Mouse (Mus musculus) hindbrain, postnatal 0 days (tissue): ENCODE data around the gene Ttc7b. TPM values are rescaled to one million over a fixed set of nuclear protein-coding genes. Genes with fewer than 3 reads are reported as not detected.

ENCODE experiments used
- ATAC-seq: fragments of 200-750 bp; cut with Nextera tagmentation; 2 replicates; pipeline ENCODE4 v1.8.0; 2017; ENCODE audit warnings: mild to moderate bottlenecking, moderate TSS enrichment, moderate library complexity
- DNase-seq: peaks from one replicate; pipeline ENCODE4 v3.0.0-alpha.2; 2015; ENCODE audit warnings: low spot score
- H3K27ac ChIP-seq: fragments of 300-500 bp; sonication (generic); 2 replicates; pipeline ENCODE4 v1.5.1; 2014; ENCODE audit warnings: mild to moderate bottlenecking
- H3K27me3 ChIP-seq: fragments of 300-500 bp; sonication (generic); 2 replicates; pipeline ENCODE4 v1.6.1; 2014; ENCODE audit warnings: low read length, mixed read lengths; ENCODE audit not compliant: insufficient read depth
- H3K36me3 ChIP-seq: fragments of 300-500 bp; sonication (generic); 2 replicates; pipeline ENCODE4 v1.6.1; 2014; ENCODE audit warnings: low read length, mixed read lengths; ENCODE audit not compliant: insufficient read depth
- H3K4me1 ChIP-seq: fragments of 300-500 bp; sonication (generic); 2 replicates; pipeline ENCODE4 v1.6.1; 2014; ENCODE audit warnings: antibody characterized with exemption, low read length, mixed read lengths; ENCODE audit not compliant: insufficient read depth
- H3K4me2 ChIP-seq: fragments of 300-500 bp; sonication (generic); 2 replicates; pipeline ENCODE4 v1.6.1; 2014; ENCODE audit warnings: low read depth, mild to moderate bottlenecking, low read length, moderate library complexity, mixed read lengths
- H3K4me3 ChIP-seq: fragments of 300-500 bp; sonication (generic); 2 replicates; pipeline ENCODE4 v1.5.1; 2014; ENCODE audit warnings: low read length
- H3K9ac ChIP-seq: fragments of 300-500 bp; sonication (generic); replicated peaks from 2 replicates; pipeline ENCODE4 v1.6.1; 2014; ENCODE audit warnings: mild to moderate bottlenecking, low read length, moderate library complexity, mixed read lengths
- H3K9me3 ChIP-seq: fragments of 300-500 bp; sonication (generic); 2 replicates; pipeline ENCODE4 v1.6.1; 2016; ENCODE audit warnings: low read length, mixed read lengths
- CTCF ChIP-seq: IDR thresholded peaks from 2 replicates; pipeline ENCODE4 v1.5.1; 2016; ENCODE audit warnings: antibody characterized with exemption, control low read depth, low read depth
- WGBS: fragments of 180-500 bp; shearing (Covaris S2); extraction: QIAGEN DNeasy Blood & Tissue Kit; methylation state at CpG from one replicate; pipeline ENCODE4 v1.1.7; 2014; 5-methylcytosine and 5-hydroxymethylcytosine counted together
- polyA plus RNA-seq: library from polyadenylated mRNA; unstranded; fragments of >200 nt; fragmentation: Nextera tagmentation; extraction: Ambion mirVana; gene quantifications from 2 replicates; pipeline ENCODE4 v1.2.1, GENCODE M21; 2015
- total RNA-seq: library from RNA; depleted of rRNA; stranded (reverse); fragments of >200 nt; gene quantifications from 2 replicates; pipeline ENCODE4 v1.2.3, GENCODE M21; 2014

The Ttc7b gene
- total and polyA plus RNA-seq, 2 experiments from 2014 or later: 8.6 to 51.2 TPM

DNA sequence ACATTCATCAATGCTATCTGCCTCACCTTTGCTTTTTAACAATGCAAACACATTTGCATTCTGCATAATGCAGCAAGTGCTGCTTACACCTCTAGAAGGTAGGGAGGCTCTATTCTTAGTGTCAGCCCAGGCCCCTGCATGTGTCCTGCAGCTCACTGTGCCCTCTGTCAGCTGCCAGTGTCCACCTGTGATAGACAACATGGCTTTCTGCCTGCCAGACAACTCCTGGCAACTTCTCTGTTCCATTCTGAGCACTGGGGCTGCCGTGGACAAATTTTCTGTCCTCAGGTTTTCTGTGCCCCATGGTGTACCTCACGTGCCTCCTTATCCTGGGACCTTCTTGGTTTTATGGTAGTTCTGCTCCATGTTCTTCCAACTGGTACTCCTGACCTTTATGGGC, 198.4 kb downstream of the Ttc7b start:
- TF ChIP-seq CTCF: no peak
- DNase-seq: no peak
- H3K9ac ChIP-seq: no peak overlapping the region

DNA sequence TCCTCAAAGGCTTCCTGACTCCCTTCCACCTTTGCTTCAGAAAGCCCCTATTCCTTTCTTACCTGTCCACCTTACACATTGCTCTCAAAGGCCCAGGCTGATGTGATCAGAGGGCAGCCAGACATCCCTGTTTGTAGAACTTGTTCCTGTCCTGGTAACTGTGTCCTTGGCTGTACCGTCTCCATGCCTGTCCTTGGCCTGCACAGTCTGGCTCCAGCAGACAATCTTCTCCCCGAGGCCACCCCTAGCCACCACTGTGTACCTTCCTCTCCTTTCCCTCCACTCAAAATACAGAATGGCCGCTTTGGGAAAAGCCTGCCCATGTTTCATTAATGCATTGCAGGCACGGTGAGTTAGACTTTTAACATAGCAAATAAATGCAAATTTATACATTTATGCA, 199.1 kb downstream of the Ttc7b start:
- H3K27me3 ChIP-seq: no peaks in the 10 kb centered on the region
- no peak overlapping the region for H3K4me3 ChIP-seq
- WGBS: 57% methylated on average over 4 of the region's 4 CpGs
- H3K27ac ChIP-seq: no peak overlapping the region
- H3K4me1 ChIP-seq: peaks cover 6% of the 10 kb centered on the region; the same call in 1 of the 2 replicates
- H3K4me2 ChIP-seq: no peak overlapping the region
- DNase-seq (no peak), ATAC-seq (no peak)
- H3K9me3 ChIP-seq: no peaks in the 10 kb centered on the region
- H3K36me3 ChIP-seq: peaks cover 10% of the 10 kb centered on the region; the same call in 1 of the 2 replicates
- no peak overlapping the region for H3K9ac ChIP-seq
- no peak for TF ChIP-seq CTCF

More for the DNA sequence above, 198.4 kb downstream of the Ttc7b start:
- no peaks in the 10 kb centered on the region for H3K9me3 ChIP-seq
- ATAC-seq: no peak
- WGBS: 75% methylated on average over 2 of the region's 2 CpGs
- H3K36me3 ChIP-seq: peaks cover 10% of the 10 kb centered on the region; the same call in 1 of the 2 replicates
- H3K4me3 ChIP-seq: no peak overlapping the region
- H3K27ac ChIP-seq: no peak overlapping the region
- 0 out of 2 replicates have a peak, but pooled peaks cover 5% of the 10 kb centered on the region for H3K4me1 ChIP-seq
- no peaks in the 10 kb centered on the region for H3K27me3 ChIP-seq
- H3K4me2 ChIP-seq: no peak overlapping the region

DNA sequence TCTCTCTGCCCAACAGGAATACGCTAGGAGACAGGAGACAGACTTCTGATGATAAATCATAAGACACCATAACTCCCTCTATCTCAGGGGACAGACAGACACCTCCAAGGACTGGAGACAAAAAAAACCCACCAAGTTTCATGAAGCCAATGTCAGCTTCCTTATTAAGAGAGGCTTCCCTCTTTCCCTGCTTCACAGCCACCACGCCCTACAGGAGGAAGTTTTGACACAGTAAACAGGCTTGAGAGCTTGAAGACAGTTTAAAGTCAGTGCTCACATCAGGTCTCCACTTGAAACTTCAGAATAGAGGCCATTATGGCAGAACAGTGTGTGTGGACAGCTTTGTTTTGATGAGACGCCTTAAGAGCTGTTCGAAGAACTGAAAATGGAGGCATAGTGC, 200.9 kb downstream of the Ttc7b start:
- no peaks in the 10 kb centered on the region for H3K9me3 ChIP-seq
- no peak overlapping the region for H3K4me2 ChIP-seq
- ATAC-seq (no peak), DNase-seq (no peak)
- TF ChIP-seq CTCF: no peak
- H3K4me1 ChIP-seq: peaks cover 19% of the 10 kb centered on the region
- peaks cover 6% of the 10 kb centered on the region; the same call in 1 of the 2 replicates for H3K36me3 ChIP-seq
- H3K27me3 ChIP-seq: no peaks in the 10 kb centered on the region
- H3K9ac ChIP-seq: no peak overlapping the region
- H3K4me3 ChIP-seq: no peak overlapping the region
- WGBS: 96% methylated on average over 4 of the region's 4 CpGs
- H3K27ac ChIP-seq: no peak overlapping the region

DNA sequence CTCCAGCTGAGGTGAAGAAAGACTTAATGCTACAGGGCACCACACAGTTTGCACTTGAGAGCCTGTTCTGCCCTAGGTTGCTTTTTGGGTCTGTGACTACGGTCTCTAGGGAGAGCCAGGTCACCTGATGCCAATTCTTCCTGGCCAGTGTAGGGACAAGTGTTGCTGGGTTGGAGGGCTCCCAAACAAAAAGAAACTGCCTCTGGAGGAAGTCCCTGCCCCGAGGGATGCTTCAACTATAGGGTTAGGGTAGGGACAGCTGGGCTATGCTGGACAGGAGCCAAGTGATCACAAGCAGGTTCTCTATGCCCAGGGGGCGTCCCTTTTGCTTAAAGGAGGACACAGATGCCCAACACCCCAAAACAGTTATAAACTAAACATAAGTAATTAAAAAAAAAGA, 202.7 kb downstream of the Ttc7b start:
- DNase-seq (no peak), ATAC-seq (no peak)
- WGBS: 45% methylated on average over 3 of the region's 3 CpGs
- no peak overlapping the region for H3K9ac ChIP-seq
- TF ChIP-seq CTCF: no peak
- H3K4me2 ChIP-seq: no peak overlapping the region
- no peaks in the 10 kb centered on the region for H3K9me3 ChIP-seq
- no peaks in the 10 kb centered on the region for H3K27me3 ChIP-seq
- no peak overlapping the region for H3K4me3 ChIP-seq
- H3K36me3 ChIP-seq: no peaks in the 10 kb centered on the region
- no peak overlapping the region for H3K27ac ChIP-seq
- peaks cover 28% of the 10 kb centered on the region for H3K4me1 ChIP-seq

DNA sequence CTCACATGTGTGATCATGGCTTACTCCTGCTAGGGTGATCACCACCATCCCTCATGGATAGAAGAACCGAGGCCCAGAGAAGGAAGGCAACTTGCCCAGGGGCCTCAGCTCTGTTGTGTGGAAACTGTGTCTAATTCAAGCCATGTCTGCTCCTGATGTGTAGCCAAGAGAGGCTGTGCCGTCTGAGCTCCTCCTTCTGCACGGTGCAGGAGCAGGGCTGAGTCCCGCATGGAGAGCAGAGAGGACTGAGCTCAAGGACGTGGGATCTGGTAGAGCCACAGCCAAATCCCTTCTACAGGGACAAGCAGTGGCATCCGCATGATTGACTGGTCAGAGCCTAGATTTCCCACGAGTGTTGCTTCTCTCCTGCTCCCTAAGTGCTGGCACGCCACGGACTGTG, 204.5 kb downstream of the Ttc7b start:
- 23% methylated on average over 9 of the region's 9 CpGs for WGBS
- DNase-seq: peak; percentile 68
- no peaks in the 10 kb centered on the region for H3K9me3 ChIP-seq
- H3K4me3 ChIP-seq: no peak overlapping the region
- H3K36me3 ChIP-seq: no peaks in the 10 kb centered on the region
- H3K4me1 ChIP-seq: peaks cover 33% of the 10 kb centered on the region
- peak; percentile 54 for ATAC-seq
- peak overlapping the region; percentile 33 for H3K9ac ChIP-seq
- peak overlapping the region; percentile 73 for H3K27ac ChIP-seq
- no peaks in the 10 kb centered on the region for H3K27me3 ChIP-seq
- TF ChIP-seq CTCF: no peak
- no peak overlapping the region for H3K4me2 ChIP-seq

DNA sequence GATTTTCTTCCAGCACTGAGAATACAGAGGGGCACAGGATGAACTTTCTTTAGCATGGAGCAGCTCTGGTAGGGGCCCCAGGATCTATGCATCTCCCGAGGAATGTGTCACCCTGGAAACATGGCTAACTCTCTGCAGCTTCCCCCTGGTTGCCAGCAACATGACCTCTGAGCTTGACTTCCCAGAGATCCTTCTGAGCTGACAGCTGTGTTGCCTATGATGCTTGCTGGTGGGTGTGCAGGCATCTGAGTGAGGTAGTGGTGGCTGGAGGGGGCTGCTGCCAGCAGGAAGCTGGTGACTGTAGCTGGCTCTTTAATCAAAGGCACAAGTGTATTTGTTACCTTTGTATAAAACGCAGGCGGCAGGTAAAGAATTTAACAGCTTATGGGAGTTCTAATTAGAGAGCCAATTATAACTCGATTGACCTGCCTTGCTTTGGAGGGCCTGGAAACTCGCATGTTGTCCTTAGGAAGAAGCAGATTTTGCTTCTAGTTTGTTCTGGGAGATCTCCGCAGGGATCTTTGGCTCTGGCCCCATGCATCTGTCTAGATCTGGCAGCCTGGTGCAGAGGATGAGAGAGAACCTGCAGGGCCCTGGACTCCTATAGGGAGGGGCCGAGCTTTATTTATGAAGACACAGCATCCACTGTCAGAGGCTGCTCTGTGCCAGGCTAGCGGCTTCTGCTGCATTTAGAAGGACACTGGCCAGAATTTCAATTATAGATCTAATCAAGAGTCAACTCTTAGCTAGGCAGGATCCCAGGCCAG, 205.3 kb downstream of the Ttc7b start:
- H3K27me3 ChIP-seq: no peaks in the 10 kb centered on the region
- no peak overlapping the region for H3K4me2 ChIP-seq
- ATAC-seq (peak; percentile 70), DNase-seq (peak; percentile 77)
- no peak overlapping the region for H3K4me3 ChIP-seq
- no peaks in the 10 kb centered on the region for H3K9me3 ChIP-seq
- H3K27ac ChIP-seq: peak overlapping the region; percentile 73
- H3K9ac ChIP-seq: peak overlapping the region; percentile 33; the same call in 1 of the 2 replicates
- 25% methylated on average over 8 of the region's 8 CpGs for WGBS
- H3K4me1 ChIP-seq: peaks cover 41% of the 10 kb centered on the region
- no peak for TF ChIP-seq CTCF
- no peaks in the 10 kb centered on the region for H3K36me3 ChIP-seq
